Comparison of ENCODE assay signal across 20 mouse cellular contexts in the genomic region with DNA sequence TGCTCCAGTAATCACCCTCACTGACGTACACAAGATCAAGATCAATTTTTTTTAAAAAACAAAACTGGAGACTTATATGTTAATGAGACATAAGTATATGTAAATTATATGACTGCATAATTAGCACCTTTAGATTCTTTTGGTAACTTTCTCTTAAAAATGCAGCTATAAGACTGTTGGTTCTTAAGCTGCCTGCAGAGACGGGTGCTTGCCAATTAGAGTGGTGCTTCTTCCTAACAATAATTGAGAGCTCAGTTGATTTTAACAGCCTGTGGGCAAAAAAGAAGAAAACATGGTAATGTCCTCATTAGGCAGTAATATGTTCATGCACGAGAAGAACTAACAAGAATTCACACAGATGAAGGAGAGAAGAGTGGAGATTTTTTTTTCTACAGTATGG.
"Had no signal": no experiment of that assay in that cellular context is flagged by ENCODE, and none has a peak within 500 bp of the region (broad histone marks: within the 10 kb centered on the region; RNA-seq: fewer than 3 reads in every experiment).

No protein-coding gene starts in this region.

- H3K4me3 ChIP-seq: kidney, embryonic 15.5 days; limb, embryonic 12.5 days; limb, embryonic 15.5 days; neural tube, embryonic 12.5 days; neural tube, embryonic 15.5 days; stomach, embryonic 15.5 days had no signal

- H3K4me1 ChIP-seq: kidney, embryonic 15.5 days; limb, embryonic 12.5 days; neural tube, embryonic 12.5 days; stomach, embryonic 15.5 days had no signal

- H3K9me3 ChIP-seq: kidney, embryonic 15.5 days; limb, embryonic 12.5 days; limb, embryonic 15.5 days; neural tube, embryonic 12.5 days; neural tube, embryonic 15.5 days; stomach, embryonic 15.5 days had no signal

- H3K27ac ChIP-seq: kidney, embryonic 15.5 days; limb, embryonic 12.5 days; limb, embryonic 15.5 days; liver, embryonic 14.5 days; macrophage; neural tube, embryonic 12.5 days; neural tube, embryonic 15.5 days; stomach, embryonic 15.5 days had no signal

- DNase-seq: kidney, adult 2 months; kidney, postnatal 10 days; kidney, postnatal 36 days; left cerebral cortex, postnatal 4 days; liver, postnatal 0 days; retina, postnatal 1 day; right cerebral cortex, postnatal 25 days; spleen, adult 18-20 months; thymus, postnatal 25 days had no signal

- H3K27me3 ChIP-seq: limb, embryonic 12.5 days; limb, embryonic 15.5 days; neural tube, embryonic 12.5 days; neural tube, embryonic 15.5 days; stomach, embryonic 15.5 days had no signal

- H3K4me2 ChIP-seq: kidney, embryonic 15.5 days; limb, embryonic 12.5 days; limb, embryonic 15.5 days; liver, embryonic 11.5 days; lung, embryonic 14.5 days; neural tube, embryonic 12.5 days; neural tube, embryonic 15.5 days; stomach, embryonic 15.5 days had no signal

- ATAC-seq: liver, postnatal 0 days; lung, postnatal 0 days had no signal

- H3K36me3 ChIP-seq: kidney, embryonic 15.5 days; limb, embryonic 12.5 days; limb, embryonic 15.5 days; neural tube, embryonic 12.5 days; neural tube, embryonic 15.5 days; stomach, embryonic 15.5 days had no signal

- H3K9ac ChIP-seq: kidney, embryonic 15.5 days; limb, embryonic 12.5 days; limb, embryonic 15.5 days; liver, embryonic 14.5 days; liver, postnatal 0 days; lung, embryonic 14.5 days; neural tube, embryonic 12.5 days; neural tube, embryonic 15.5 days; stomach, embryonic 15.5 days had no signal
